Mouse (Mus musculus): ENCODE data around the gene Mob3a. TPM values are rescaled to one million over a fixed set of nuclear protein-coding genes. Genes with fewer than 3 reads are reported as not detected.

The Mob3a gene
- polyA plus RNA-seq, 1 experiment from 2014 or later, result 67.0 TPM

DNA sequence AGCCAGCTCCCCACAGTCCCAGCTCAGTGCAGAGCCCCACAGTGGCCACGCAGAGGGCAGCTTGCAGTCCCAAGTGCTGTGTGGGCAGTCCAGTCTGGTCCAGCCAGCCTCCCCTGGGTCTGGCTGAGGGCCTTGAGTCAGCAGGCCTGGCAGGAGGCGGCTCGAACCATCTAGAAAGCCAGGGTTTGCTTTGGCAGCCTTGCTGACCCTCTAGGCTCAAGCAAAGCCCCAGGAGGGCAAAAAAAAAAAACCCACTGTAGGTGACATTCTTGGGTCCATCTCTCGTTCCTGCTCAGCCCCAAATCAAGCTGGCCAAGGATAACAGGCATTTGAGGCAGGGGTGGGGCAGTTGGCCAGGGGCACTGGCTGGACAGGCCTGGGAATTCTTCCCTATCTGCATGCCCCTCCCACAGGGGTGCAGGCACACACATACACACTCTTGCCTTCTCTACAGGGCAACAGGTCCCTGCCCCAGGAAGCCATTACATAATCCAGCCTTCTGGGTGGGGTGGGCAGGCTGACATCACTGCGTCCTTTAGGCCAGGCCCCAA lies 27.5 kb downstream of the Mob3a start:
- no peaks in the 10 kb centered on the region for H3K9me3 ChIP-seq
- H3K4me1 ChIP-seq, result peaks cover 56% of the 10 kb centered on the region
- H3K27me3 ChIP-seq, result no peaks in the 10 kb centered on the region
- H3K27ac ChIP-seq (replicated peaks), result no peak overlapping the region
- H3K4me3 ChIP-seq, result peak overlapping the region; percentile 97
- peaks cover 46% of the 10 kb centered on the region for H3K36me3 ChIP-seq
- no peak for ATAC-seq (ENCODE audit: low FRiP score, low read depth)
- peak overlapping the region; percentile 94 for H3K4me2 ChIP-seq (replicated peaks)
- H3K9ac ChIP-seq (replicated peaks), result peak overlapping the region; percentile 98
- WGBS, result 68% methylated on average over 5 of the region's 5 CpGs

DNA sequence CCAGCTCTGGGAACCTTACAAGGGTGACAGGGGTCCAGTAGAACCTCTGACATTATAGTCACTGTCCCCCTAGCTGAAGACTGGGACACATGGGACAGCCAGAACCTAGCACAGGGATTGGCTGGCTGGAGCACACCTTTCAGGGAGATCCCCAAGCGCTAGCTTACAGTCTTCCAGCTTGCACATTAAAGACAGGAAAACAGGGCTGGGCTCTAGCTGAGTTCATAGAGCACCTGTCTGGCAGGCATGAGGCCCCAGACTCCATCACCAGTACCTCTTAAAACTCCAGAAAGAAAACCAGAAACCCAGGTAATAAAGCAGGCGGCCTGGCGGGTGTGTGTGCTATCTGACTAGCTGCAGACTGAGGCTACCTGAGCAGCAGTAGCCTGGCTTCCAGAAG lies 28.1 kb downstream of the Mob3a start:
- 100% methylated on average over 3 of the region's 3 CpGs for WGBS
- peak overlapping the region; percentile 94 for H3K4me2 ChIP-seq (replicated peaks)
- no peak for ATAC-seq (ENCODE audit: low FRiP score, low read depth)
- no peaks in the 10 kb centered on the region for H3K9me3 ChIP-seq
- H3K27ac ChIP-seq (replicated peaks), result no peak overlapping the region
- no peaks in the 10 kb centered on the region for H3K27me3 ChIP-seq
- peaks cover 51% of the 10 kb centered on the region for H3K4me1 ChIP-seq
- H3K9ac ChIP-seq (replicated peaks), result peak overlapping the region; percentile 50
- peaks cover 52% of the 10 kb centered on the region for H3K36me3 ChIP-seq
- peak overlapping the region; percentile 97 for H3K4me3 ChIP-seq

DNA sequence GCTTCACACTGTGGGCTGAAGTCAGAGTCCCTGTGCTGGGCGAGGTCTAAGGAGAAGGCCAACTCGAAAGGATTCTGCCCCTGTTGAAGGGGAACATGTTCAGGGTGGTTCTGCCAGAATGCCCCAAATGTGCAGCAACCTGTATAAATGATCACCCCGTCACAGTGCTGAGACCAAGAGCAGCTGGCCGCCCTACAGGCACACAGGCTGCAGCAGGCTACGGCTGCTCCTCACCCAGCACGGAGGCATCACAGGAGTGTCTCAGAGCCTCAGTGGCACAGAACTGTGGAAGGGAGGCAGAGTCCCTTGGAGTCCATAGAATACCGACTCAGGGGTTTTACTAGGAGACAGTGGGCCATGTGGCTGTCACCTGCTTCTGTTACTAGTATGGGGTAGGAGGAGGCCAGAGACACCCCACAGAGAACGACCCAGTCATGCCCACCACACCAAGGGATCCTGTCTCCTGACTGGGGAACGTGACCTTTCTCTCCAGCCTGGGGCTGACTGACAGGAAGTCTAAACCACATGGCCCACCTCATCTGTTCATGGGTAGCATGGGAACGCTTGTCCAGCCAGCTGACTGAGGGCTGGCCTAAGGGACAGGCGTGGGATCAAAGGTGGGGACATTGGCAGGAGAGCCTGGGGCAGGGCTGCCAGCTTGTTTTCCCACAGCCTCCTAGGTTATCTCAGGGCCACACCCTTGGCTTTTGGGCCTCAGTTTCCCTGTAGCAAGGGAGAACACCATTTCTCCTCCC lies 29.7 kb downstream of the Mob3a start:
- Histone ChIP-seq H3K36me3 (peaks cover 68% of the 10 kb centered on the region), H3K4me2 (replicated peaks) (no peak overlapping the region), H3K27me3 (no peaks in the 10 kb centered on the region), H3K4me3 (no peak overlapping the region), H3K9ac (replicated peaks) (0 out of 2 replicates have a peak overlapping the region, but pooled peaks have one; percentile 15), H3K9me3 (no peaks in the 10 kb centered on the region), H3K4me1 (peaks cover 35% of the 10 kb centered on the region), H3K27ac (replicated peaks) (no peak overlapping the region)
- WGBS, result 90% methylated on average over 11 of the region's 11 CpGs
- no peak for ATAC-seq (ENCODE audit: low FRiP score, low read depth)

DNA sequence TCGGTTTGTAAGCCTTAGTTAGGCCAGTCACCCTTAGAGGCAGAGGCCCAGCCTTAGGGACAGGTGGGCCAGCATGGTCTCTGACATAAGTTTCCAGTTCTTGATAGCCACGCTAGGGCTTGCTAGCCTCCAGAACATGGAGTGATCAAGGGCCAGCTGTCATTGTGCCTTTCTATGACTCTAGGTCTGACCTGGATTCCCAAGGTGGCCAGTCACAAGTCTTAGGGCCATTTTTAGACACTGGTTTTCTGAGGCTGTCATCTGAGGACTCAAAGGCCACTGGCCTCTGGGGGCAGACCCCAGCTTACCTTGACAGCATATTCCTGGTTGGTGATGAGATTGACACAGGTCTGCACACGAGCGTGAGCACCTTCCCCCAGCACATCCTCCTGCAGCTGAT lies 30.5 kb downstream of the Mob3a start:
- H3K27ac ChIP-seq (replicated peaks), result no peak overlapping the region
- no peak overlapping the region for H3K4me2 ChIP-seq (replicated peaks)
- no peaks in the 10 kb centered on the region for H3K9me3 ChIP-seq
- no peak overlapping the region for H3K4me3 ChIP-seq
- no peak overlapping the region for H3K9ac ChIP-seq (replicated peaks)
- peaks cover 76% of the 10 kb centered on the region for H3K36me3 ChIP-seq
- WGBS, result 91% methylated on average over 4 of the region's 4 CpGs
- peaks cover 33% of the 10 kb centered on the region for H3K4me1 ChIP-seq
- ATAC-seq (ENCODE audit: low FRiP score, low read depth), result no peak
- no peaks in the 10 kb centered on the region for H3K27me3 ChIP-seq

DNA sequence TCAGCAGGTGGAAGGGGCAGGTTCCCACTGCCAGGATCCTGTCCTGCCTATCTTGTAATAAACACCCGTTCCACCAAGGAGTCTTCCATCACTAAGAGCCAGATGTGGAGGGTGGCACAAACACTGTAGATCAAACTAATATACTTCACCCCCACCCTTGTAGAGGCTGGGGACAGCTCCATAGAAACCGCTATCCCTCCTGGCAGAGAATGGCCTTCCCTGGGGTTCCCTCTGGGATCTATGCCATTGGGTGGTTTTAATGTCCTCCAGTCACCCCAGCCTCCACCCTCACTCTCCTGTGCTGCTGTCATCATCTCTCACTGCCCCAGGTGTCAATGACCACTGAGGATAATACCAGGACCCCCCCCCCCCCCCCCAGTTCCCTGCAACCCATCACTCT lies 31.2 kb downstream of the Mob3a start:
- H3K4me2 ChIP-seq (replicated peaks), result no peak overlapping the region
- H3K27ac ChIP-seq (replicated peaks), result no peak overlapping the region
- 94% methylated on average over 2 of the region's 2 CpGs for WGBS
- H3K4me1 ChIP-seq, result peaks cover 33% of the 10 kb centered on the region
- no peak overlapping the region for H3K9ac ChIP-seq (replicated peaks)
- ATAC-seq (ENCODE audit: low FRiP score, low read depth), result no peak
- peaks cover 83% of the 10 kb centered on the region for H3K36me3 ChIP-seq
- H3K9me3 ChIP-seq, result no peaks in the 10 kb centered on the region
- H3K4me3 ChIP-seq, result no peak overlapping the region
- no peaks in the 10 kb centered on the region for H3K27me3 ChIP-seq

DNA sequence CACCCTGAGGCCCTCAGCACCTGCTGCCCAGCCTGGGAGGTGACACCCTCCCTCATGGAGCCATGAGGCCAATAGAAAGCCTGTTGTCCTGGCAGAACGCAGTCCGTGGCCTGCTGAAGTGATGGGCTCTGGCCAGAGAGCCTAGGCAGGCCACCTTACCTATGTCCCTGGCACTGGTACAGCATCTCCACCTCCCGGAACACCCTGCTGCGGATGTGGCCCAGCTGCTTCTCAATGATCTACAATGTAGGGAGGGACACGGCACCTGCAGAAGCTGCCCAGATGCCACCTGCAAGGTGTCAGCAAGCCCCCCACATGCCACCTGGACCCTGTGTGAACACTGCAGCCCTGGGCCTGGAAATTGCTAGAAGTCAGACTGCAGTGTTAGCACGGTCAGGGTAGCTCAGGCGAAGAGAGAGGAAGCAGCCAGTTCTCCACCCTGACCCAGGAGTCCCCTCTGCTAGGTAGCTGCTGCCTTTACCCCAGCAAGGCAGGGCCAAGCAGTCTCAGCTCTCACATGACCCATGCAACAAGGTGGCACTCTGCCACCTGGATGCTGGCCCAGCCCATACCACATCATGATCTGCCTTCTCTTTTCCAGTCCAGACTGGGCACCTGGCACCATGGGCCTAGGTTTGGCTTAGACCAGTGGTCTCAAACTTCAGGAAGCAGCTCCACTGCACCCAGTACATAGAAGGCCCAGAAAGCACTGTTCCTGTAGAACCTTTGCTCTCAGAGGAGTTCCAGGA lies 31.9 kb downstream of the Mob3a start:
- Histone ChIP-seq H3K4me3 (no peak overlapping the region), H3K9me3 (no peaks in the 10 kb centered on the region)

DNA sequence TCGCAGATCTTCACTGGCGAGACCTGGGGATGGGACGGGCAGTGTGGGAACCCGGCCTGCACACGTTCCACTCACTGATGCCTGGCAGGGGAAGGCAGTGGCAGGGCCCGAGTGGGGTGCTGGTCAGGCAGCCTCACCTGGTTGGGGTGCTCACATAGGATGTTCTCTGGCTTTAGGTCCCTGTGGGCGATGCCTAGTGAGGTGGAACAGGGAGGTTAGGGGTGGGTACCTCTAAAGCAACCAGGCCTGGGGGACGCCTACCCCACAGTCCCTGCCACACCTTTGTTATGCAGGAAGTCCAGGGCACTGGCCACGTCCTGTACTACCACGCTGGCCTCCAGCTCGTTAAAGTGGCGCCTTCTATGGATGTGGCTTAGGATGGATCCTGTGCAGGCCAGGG lies 32.8 kb downstream of the Mob3a start:
- H3K36me3 ChIP-seq, result peaks cover 85% of the 10 kb centered on the region
- H3K9ac ChIP-seq (replicated peaks), result no peak overlapping the region
- 90% methylated on average over 12 of the region's 12 CpGs for WGBS
- peaks cover 19% of the 10 kb centered on the region for H3K4me1 ChIP-seq
- ATAC-seq (ENCODE audit: low FRiP score, low read depth), result no peak
- H3K4me3 ChIP-seq, result no peak overlapping the region
- no peaks in the 10 kb centered on the region for H3K9me3 ChIP-seq
- no peak overlapping the region for H3K4me2 ChIP-seq (replicated peaks)
- H3K27me3 ChIP-seq, result no peaks in the 10 kb centered on the region
- no peak overlapping the region for H3K27ac ChIP-seq (replicated peaks)

More for the DNA sequence above, 31.9 kb downstream of the Mob3a start:
- 96% methylated on average over 7 of the region's 7 CpGs for WGBS
- Histone ChIP-seq H3K4me1 (peaks cover 28% of the 10 kb centered on the region), H3K4me2 (replicated peaks) (no peak overlapping the region), H3K9ac (replicated peaks) (no peak overlapping the region), H3K27ac (replicated peaks) (no peak overlapping the region), H3K36me3 (peaks cover 86% of the 10 kb centered on the region), H3K27me3 (no peaks in the 10 kb centered on the region)
- no peak for ATAC-seq (ENCODE audit: low FRiP score, low read depth)

DNA sequence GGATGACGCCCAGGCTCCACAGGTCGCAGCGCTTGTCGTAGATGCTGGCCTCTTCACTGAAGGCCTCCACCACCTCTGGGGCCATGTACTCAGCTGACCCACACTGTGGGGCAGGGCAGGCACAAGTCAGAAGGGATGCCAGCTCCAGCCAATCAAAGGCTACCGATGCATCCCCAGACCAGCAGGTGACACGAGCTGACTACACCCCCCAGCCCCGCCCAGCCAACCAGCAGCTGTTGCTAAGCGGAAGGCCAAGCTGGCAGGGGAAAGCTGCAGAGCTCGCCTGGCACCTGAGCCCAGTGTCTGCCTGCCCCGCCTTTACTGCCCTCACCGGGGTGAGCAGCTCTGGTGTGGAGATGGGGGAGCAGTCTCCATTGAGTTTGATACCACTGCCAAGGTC lies 33.2 kb downstream of the Mob3a start:
- H3K4me1 ChIP-seq, result peaks cover 15% of the 10 kb centered on the region
- H3K4me2 ChIP-seq (replicated peaks), result no peak overlapping the region
- H3K27me3 ChIP-seq, result no peaks in the 10 kb centered on the region
- H3K4me3 ChIP-seq, result no peak overlapping the region
- peaks cover 82% of the 10 kb centered on the region for H3K36me3 ChIP-seq
- H3K27ac ChIP-seq (replicated peaks), result no peak overlapping the region
- no peaks in the 10 kb centered on the region for H3K9me3 ChIP-seq
- WGBS, result 85% methylated on average over 11 of the region's 11 CpGs
- ATAC-seq (ENCODE audit: low FRiP score, low read depth), result no peak
- H3K9ac ChIP-seq (replicated peaks), result no peak overlapping the region

DNA sequence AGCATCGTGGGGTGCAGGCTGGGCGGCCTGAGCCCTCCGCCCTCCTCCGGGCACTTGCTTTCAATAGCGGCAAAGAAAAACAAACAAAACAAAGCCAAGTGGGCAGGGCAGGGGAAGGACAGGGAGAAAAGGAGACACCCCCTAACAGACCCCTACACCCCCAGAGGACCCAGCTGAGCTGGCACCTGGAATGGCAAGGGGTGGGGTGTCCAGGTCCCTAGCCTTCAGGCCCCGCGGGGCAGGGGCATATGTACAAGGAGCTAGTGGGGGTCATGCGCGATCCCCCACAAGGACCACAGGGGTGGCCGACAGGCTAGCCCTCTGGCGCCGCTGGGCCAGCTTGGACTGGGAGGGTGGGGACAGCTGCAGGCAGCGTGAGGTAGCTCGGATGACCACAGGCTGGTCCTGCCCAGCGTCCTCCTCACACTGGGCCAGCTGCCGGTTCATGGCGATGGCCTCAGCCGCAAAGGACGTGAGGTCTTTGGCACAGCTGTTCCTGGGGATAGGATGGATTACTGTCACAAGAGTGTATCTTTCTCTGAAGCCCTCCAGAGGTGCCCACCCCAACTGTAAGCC lies 34.9 kb downstream of the Mob3a start:
- 89% methylated on average over 19 of the region's 19 CpGs for WGBS
- Histone ChIP-seq H3K9ac (replicated peaks) (no peak overlapping the region), H3K27ac (replicated peaks) (no peak overlapping the region), H3K36me3 (peaks cover 66% of the 10 kb centered on the region), H3K9me3 (no peaks in the 10 kb centered on the region), H3K4me1 (peaks cover under 1% of the 10 kb centered on the region; the same call in 1 of the 2 replicates), H3K4me3 (no peak overlapping the region), H3K27me3 (no peaks in the 10 kb centered on the region), H3K4me2 (replicated peaks) (no peak overlapping the region)
- no peak for ATAC-seq (ENCODE audit: low FRiP score, low read depth)

DNA sequence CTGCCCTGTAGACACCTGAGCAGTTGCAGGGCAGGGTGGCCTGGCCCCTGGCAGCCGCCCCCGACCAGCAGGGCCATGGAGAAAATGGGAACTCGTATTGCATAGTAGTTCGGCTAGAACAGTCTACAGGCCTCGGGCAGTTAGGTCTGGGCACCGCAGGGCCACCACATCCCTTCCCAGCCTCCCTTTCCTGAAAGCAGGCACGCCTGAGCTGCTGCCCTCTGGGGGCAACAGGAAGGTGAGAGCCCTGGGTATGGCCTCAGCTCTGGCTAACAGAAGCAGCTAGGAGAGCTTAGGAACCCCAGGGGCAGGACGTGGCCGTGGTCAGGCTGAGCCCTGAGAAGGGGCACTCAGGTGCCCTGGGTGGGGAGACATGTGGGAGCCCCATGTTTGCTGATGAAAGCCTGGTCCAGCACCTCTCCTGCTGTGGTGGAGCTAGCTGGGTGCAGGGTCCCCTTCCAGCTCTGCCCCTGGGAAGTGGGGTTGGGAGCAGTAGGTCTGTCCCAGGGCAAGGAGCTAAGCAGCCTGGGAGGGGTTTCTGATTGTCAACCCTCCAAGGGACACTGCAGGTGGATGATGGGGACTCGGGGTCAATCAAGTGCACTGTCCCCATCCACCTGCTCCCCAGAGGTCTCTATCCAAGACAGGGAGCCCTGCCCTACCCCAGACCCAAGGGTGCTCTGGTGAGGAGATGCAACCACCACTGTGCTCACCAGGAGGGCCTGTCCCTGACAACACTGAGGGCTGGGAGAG lies 35.6 kb downstream of the Mob3a start:
- H3K4me2 ChIP-seq (replicated peaks), result no peak overlapping the region
- no peaks in the 10 kb centered on the region for H3K9me3 ChIP-seq
- H3K27me3 ChIP-seq, result no peaks in the 10 kb centered on the region
- no peak overlapping the region for H3K27ac ChIP-seq (replicated peaks)
- no peak overlapping the region for H3K9ac ChIP-seq (replicated peaks)
- no peak overlapping the region for H3K4me3 ChIP-seq
- H3K36me3 ChIP-seq, result peaks cover 59% of the 10 kb centered on the region
- H3K4me1 ChIP-seq, result no peaks in the 10 kb centered on the region
- 82% methylated on average over 10 of the region's 10 CpGs for WGBS
- no peak for ATAC-seq (ENCODE audit: low FRiP score, low read depth)

DNA sequence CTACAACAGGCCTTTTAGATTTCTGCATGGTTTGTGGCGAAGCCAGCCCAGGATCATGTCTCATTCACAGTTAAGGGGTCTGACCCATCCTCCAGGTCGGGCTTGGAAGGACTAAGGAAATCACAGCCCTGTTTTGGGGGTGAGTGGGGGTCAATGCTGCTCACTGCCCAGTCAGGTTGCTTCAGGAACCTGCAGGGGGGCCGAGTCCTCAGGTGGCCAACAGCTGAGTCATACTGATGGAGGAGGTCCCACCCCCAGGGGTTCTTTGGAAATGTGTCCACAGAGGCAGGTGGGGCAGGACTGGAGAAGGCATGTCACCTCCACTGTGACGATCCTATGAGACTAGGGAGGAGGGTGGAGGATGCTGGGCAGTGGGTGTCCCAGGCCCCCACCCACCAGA lies 36.3 kb downstream of the Mob3a start:
- Histone ChIP-seq H3K4me3 (no peak overlapping the region), H3K4me1 (no peaks in the 10 kb centered on the region), H3K36me3 (peaks cover 52% of the 10 kb centered on the region), H3K4me2 (replicated peaks) (no peak overlapping the region), H3K27me3 (no peaks in the 10 kb centered on the region), H3K27ac (replicated peaks) (peak overlapping the region; percentile 35; the same call in 1 of the 2 replicates), H3K9ac (replicated peaks) (no peak overlapping the region), H3K9me3 (no peaks in the 10 kb centered on the region)
- no peak for ATAC-seq (ENCODE audit: low FRiP score, low read depth)
- 72% methylated on average over 4 of the region's 4 CpGs for whole genome bisulfite sequencing
